In the genomic region with DNA sequence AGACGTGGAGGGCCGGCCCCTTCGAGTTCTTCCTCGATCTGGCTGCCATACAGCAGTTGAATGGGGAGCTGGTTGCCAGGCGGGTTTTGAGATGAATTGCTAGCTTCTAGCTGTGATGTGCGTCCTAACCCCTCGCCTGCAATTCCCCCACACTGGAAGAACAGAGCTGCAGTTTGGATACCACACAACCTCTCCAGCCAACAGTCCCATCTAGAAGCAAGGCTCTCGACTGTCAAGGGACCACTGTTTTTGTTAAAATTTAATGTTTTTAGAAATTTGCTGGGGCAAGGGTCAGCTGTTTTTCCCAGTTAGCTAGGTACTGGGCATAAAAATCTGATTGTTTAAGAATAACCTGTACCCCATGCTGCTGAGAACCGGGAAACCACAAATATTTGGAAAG, we compare ENCODE assay signal across 24 mouse cellular contexts. TPM values are rescaled to one million over a fixed set of nuclear protein-coding genes. Genes with fewer than 3 reads are reported as not detected.
DNase-seq lines count a peak whose midpoint lies in the region; ATAC-seq and TF ChIP-seq lines count a peak whose summit lies in the region.
"Had no signal": no experiment of that assay in that cellular context is flagged by ENCODE, and none has a peak within 500 bp of the region (broad histone marks: within the 10 kb centered on the region; RNA-seq: fewer than 3 reads in every experiment).

No protein-coding gene starts in this region.

- no peak for ATAC-seq in hindbrain, embryonic 13.5 days (ENCODE audit: low FRiP score)
- ATAC-seq in hindbrain, embryonic 16.5 days = no peak
- ATAC-seq in neural tube, embryonic 13.5 days (ENCODE audit: low read depth) = no peak
- no peak for ATAC-seq in neural tube, embryonic 15.5 days (ENCODE audit: low FRiP score)
- ATAC-seq: inflammation-experienced regulatory T-cells, adult 6 months; Patski had no signal

- 71% methylated on average over 9 of the region's 9 CpGs for WGBS in hindbrain, embryonic 13.5 days
- 49% methylated on average over 9 of the region's 9 CpGs for WGBS in hindbrain, embryonic 16.5 days
- 60% methylated on average over 9 of the region's 9 CpGs for WGBS in neural tube, embryonic 13.5 days
- whole genome bisulfite sequencing in neural tube, embryonic 15.5 days = 59% methylated on average over 9 of the region's 9 CpGs
- WGBS in cerebellum, adult 2 months = 71% methylated on average over 9 of the region's 9 CpGs
- WGBS in thymus, adult 2 months = 95% methylated on average over 9 of the region's 9 CpGs

- no peak overlapping the region for H3K4me2 ChIP-seq in hindbrain, embryonic 13.5 days
- no peak overlapping the region for H3K4me2 ChIP-seq in hindbrain, embryonic 16.5 days (ENCODE audit: low read length)
- H3K4me2 ChIP-seq in neural tube, embryonic 13.5 days = no peak overlapping the region
- no peak overlapping the region for H3K4me2 ChIP-seq in neural tube, embryonic 15.5 days
- H3K4me2 ChIP-seq: liver, embryonic 11.5 days had no signal

- H3K9me3 ChIP-seq in hindbrain, embryonic 13.5 days = no peaks in the 10 kb centered on the region
- H3K9me3 ChIP-seq in hindbrain, embryonic 16.5 days (ENCODE audit: control insufficient read depth, low read length) = no peaks in the 10 kb centered on the region
- no peaks in the 10 kb centered on the region for H3K9me3 ChIP-seq in neural tube, embryonic 13.5 days
- H3K9me3 ChIP-seq in neural tube, embryonic 15.5 days (replicated peaks) = no peaks in the 10 kb centered on the region
- H3K9me3 ChIP-seq: forebrain, embryonic 10.5 days had no signal

- H3K4me3 ChIP-seq in hindbrain, embryonic 13.5 days = no peak overlapping the region
- H3K4me3 ChIP-seq in hindbrain, embryonic 16.5 days (ENCODE audit: low read length) = no peak overlapping the region
- no peak overlapping the region for H3K4me3 ChIP-seq in neural tube, embryonic 13.5 days
- H3K4me3 ChIP-seq in neural tube, embryonic 15.5 days (replicated peaks) = no peak overlapping the region
- H3K4me3 ChIP-seq in cerebellum, adult 2 months (replicated peaks; ENCODE audit: insufficient read depth, low read depth, low read length) = no peak overlapping the region
- H3K4me3 ChIP-seq in thymus, adult 2 months (ENCODE audit: control insufficient read depth, insufficient read depth, low read length) = no peak overlapping the region
- H3K4me3 ChIP-seq: forebrain, embryonic 10.5 days; myocyte had no signal

- peaks cover 18% of the 10 kb centered on the region for H3K4me1 ChIP-seq in hindbrain, embryonic 13.5 days (replicated peaks)
- H3K4me1 ChIP-seq in hindbrain, embryonic 16.5 days (ENCODE audit: control insufficient read depth, insufficient read depth, low read depth, low read length) = peaks cover 3% of the 10 kb centered on the region; the same call in 1 of the 2 replicates
- peaks cover 49% of the 10 kb centered on the region for H3K4me1 ChIP-seq in neural tube, embryonic 13.5 days (replicated peaks)
- H3K4me1 ChIP-seq in neural tube, embryonic 15.5 days = peaks cover 11% of the 10 kb centered on the region; the same call in 1 of the 2 replicates
- no peaks in the 10 kb centered on the region; the same call in 1 of the 2 replicates for H3K4me1 ChIP-seq in cerebellum, adult 2 months (ENCODE audit: control insufficient read depth, insufficient read depth, low read length)
- H3K4me1 ChIP-seq in thymus, adult 2 months (replicated peaks; ENCODE audit: control insufficient read depth, insufficient read depth, low read length) = no peaks in the 10 kb centered on the region
- H3K4me1 ChIP-seq: forebrain, embryonic 10.5 days had no signal

- no peak overlapping the region for H3K9ac ChIP-seq in hindbrain, embryonic 13.5 days
- H3K9ac ChIP-seq in hindbrain, embryonic 16.5 days (ENCODE audit: low read depth, low read length) = no peak overlapping the region
- no peak overlapping the region for H3K9ac ChIP-seq in neural tube, embryonic 13.5 days
- no peak overlapping the region for H3K9ac ChIP-seq in neural tube, embryonic 15.5 days (replicated peaks)

- peak; percentile 83 for DNase-seq in fibroblast of lung, adult 2 months (ENCODE audit: low read depth)
- no peak for DNase-seq in cerebellum, adult 2 months
- DNase-seq in thymus, adult 2 months = no peak
- DNase-seq: B cell, adult 2 months; cerebellum, adult 11-12 months; cerebellum, postnatal 14 days; heart, postnatal 4 days; kidney, adult 18-20 months; kidney, postnatal 4 days; layer of hippocampus, adult 9-11 months; lung, adult 2 months; midbrain, embryonic 14.5 days; right cerebral cortex, postnatal 14 days had no signal

- peaks cover 26% of the 10 kb centered on the region for H3K36me3 ChIP-seq in hindbrain, embryonic 13.5 days
- no peaks in the 10 kb centered on the region for H3K36me3 ChIP-seq in hindbrain, embryonic 16.5 days (ENCODE audit: control insufficient read depth, insufficient read depth, low read length)
- peaks cover 21% of the 10 kb centered on the region for H3K36me3 ChIP-seq in neural tube, embryonic 13.5 days
- 0 out of 2 replicates have a peak, but pooled peaks cover 6% of the 10 kb centered on the region for H3K36me3 ChIP-seq in neural tube, embryonic 15.5 days
- H3K36me3 ChIP-seq in thymus, adult 2 months (ENCODE audit: control insufficient read depth, insufficient read depth, low read length) = no peaks in the 10 kb centered on the region
- H3K36me3 ChIP-seq: G1E had no signal

- H3K27me3 ChIP-seq in hindbrain, embryonic 13.5 days = no peaks in the 10 kb centered on the region
- H3K27me3 ChIP-seq in hindbrain, embryonic 16.5 days (replicated peaks; ENCODE audit: control insufficient read depth, insufficient read depth, low read length) = no peaks in the 10 kb centered on the region
- H3K27me3 ChIP-seq in neural tube, embryonic 13.5 days = no peaks in the 10 kb centered on the region
- no peaks in the 10 kb centered on the region for H3K27me3 ChIP-seq in neural tube, embryonic 15.5 days (replicated peaks)
- no peaks in the 10 kb centered on the region for H3K27me3 ChIP-seq in cerebellum, adult 2 months (ENCODE audit: control insufficient read depth, insufficient read depth, low read length)
- H3K27me3 ChIP-seq in thymus, adult 2 months (ENCODE audit: control insufficient read depth, insufficient read depth, low read length) = no peaks in the 10 kb centered on the region
- H3K27me3 ChIP-seq: CH12.LX, Patski had no signal

- no peak for TF ChIP-seq CTCF in cerebellum, adult 2 months (IDR thresholded peaks at IDR 0.05; ENCODE audit: borderline replicate concordance, insufficient read depth, low read depth, low read length)
- TF ChIP-seq CTCF in thymus, adult 2 months (IDR thresholded peaks at IDR 0.05; ENCODE audit: borderline replicate concordance, control insufficient read depth, extremely low read depth, insufficient read depth, low read length, poor library complexity) = no peak

- no peak for TF ChIP-seq POLR2A in cerebellum, adult 2 months (IDR thresholded peaks at IDR 0.05; ENCODE audit: borderline replicate concordance, insufficient read depth, low read length)
- TF ChIP-seq POLR2A in thymus, adult 2 months (IDR thresholded peaks at IDR 0.05; ENCODE audit: control insufficient read depth, extremely low read depth, insufficient read depth, low read length, poor library complexity) = no peak

- peak overlapping the region; percentile 3; the same call in 1 of the 2 replicates for H3K27ac ChIP-seq in hindbrain, embryonic 13.5 days
- H3K27ac ChIP-seq in hindbrain, embryonic 16.5 days (ENCODE audit: low read depth, low read length) = no peak overlapping the region
- peak overlapping the region; percentile 7; the same call in 1 of the 2 replicates for H3K27ac ChIP-seq in neural tube, embryonic 13.5 days (replicated peaks)
- H3K27ac ChIP-seq in neural tube, embryonic 15.5 days (replicated peaks) = no peak overlapping the region; the same call in 1 of the 2 replicates
- H3K27ac ChIP-seq in cerebellum, adult 2 months (ENCODE audit: insufficient read depth, low read length) = no peak overlapping the region
- no peak overlapping the region for H3K27ac ChIP-seq in thymus, adult 2 months (ENCODE audit: control insufficient read depth, insufficient read depth, low read length)
- H3K27ac ChIP-seq: forebrain, embryonic 10.5 days had no signal

RNA-seq across cellular contexts. Expression of gene Retreg1, which starts 55.6 kb away (rescaled TPM):
- polyA plus RNA-seq in hindbrain, embryonic 13.5 days (2015; fragmentation: Nextera tagmentation; extraction: Ambion mirVana) = 7.7 and 9.7 TPM in 2 replicates
- 16.5 and 19.0 TPM in 2 replicates for polyA plus RNA-seq in hindbrain, embryonic 16.5 days (2015; fragmentation: Nextera tagmentation; extraction: Ambion mirVana)
- 9.0 and 11.3 TPM in 2 replicates for polyA plus RNA-seq in neural tube, embryonic 13.5 days (2015; fragmentation: Nextera tagmentation; extraction: Ambion mirVana)
- 15.8 and 16.2 TPM in 2 replicates for polyA plus RNA-seq in neural tube, embryonic 15.5 days (2015; fragmentation: Nextera tagmentation; extraction: Ambion mirVana)
- 24.8 and 26.6 TPM in 2 replicates for polyA plus RNA-seq in cerebellum, adult 2 months (2012; rRNA removed)
- polyA plus RNA-seq in thymus, adult 2 months (2012; rRNA removed) = 6.7 and 8.3 TPM in 2 replicates
- polyA plus RNA-seq: G1E had no signal

Comparison
In these comparisons a context has a peak if more than half of its experiments do, and no peak if none do; other contexts are left out.
1. H3K27ac ChIP-seq: peak in hindbrain, embryonic 13.5 days (single experiment) and neural tube, embryonic 13.5 days (single experiment); none in hindbrain, embryonic 16.5 days (single experiment), neural tube, embryonic 15.5 days (single experiment), cerebellum, adult 2 months (single experiment) and thymus, adult 2 months (single experiment).